Mouse (Mus musculus) liver, embryonic 14.5 days (tissue): ENCODE measurements at regions not wholly inside any gene's neighbourhood (a gene's known extent, or its start where the extent isn't known, plus 50 kb on each side); places are given as distances from the start of the nearest gene placed in this dataset.

ENCODE experiments used
- ATAC-seq: fragments of 200-750 bp; cut with Nextera tagmentation; 2 replicates; pipeline ENCODE4 v1.8.0; 2017; ENCODE audit warnings: moderate number of reproducible peaks, mild to moderate bottlenecking, moderate library complexity; ENCODE audit not compliant: insufficient read depth
- DNase-seq, 3 experiments: peaks; one replicate each; pipeline ENCODE4 v3.0.0-alpha.2; 2012 to 2013; ENCODE audit warnings: low read depth in 3 of 3, low spot score in 3 of 3
- H3K27ac ChIP-seq: fragments of 300-500 bp; sonication (generic); 2 replicates; pipeline ENCODE4 v1.5.1; 2014; ENCODE audit warnings: moderate library complexity, mild to moderate bottlenecking, control low read depth, inconsistent platforms
- H3K27me3 ChIP-seq: fragments of 300-500 bp; sonication (generic); 2 replicates; pipeline ENCODE4 v1.6.1; 2014; ENCODE audit warnings: mild to moderate bottlenecking, low read length, moderate library complexity; ENCODE audit not compliant: control insufficient read depth, insufficient read depth
- H3K36me3 ChIP-seq: fragments of 300-500 bp; sonication (generic); replicated peaks from 2 replicates; pipeline ENCODE4 v1.6.1; 2014; ENCODE audit warnings: low read depth; ENCODE audit not compliant: control insufficient read depth, insufficient read depth
- H3K4me1 ChIP-seq, 2 experiments: fragments of 200-500 bp in 1 of 2; fragments of 300-500 bp in 1 of 2; sonication (generic) in 1 of 2; replicated peaks; 2 replicates each; pipeline ENCODE4 v1.6.1; 2012 to 2014; ENCODE audit warnings: antibody characterized with exemption in 1 of 2, inconsistent platforms in 1 of 2, low read length in 1 of 2; ENCODE audit not compliant: control insufficient read depth in 2 of 2, insufficient read depth in 2 of 2
- H3K4me2 ChIP-seq: fragments of 300-500 bp; sonication (generic); 2 replicates; pipeline ENCODE4 v1.6.1; 2014; ENCODE audit warnings: low read depth, mild to moderate bottlenecking, control low read depth, moderate library complexity
- H3K4me3 ChIP-seq, 2 experiments: fragments of 200-500 bp in 1 of 2; fragments of 300-500 bp in 1 of 2; sonication (generic) in 1 of 2; 2 replicates each; pipeline ENCODE4 v1.5.1; 2012 to 2014; ENCODE audit warnings: low read depth in 2 of 2, low read length in 2 of 2, mild to moderate bottlenecking in 2 of 2, control low read depth in 1 of 2, inconsistent platforms in 1 of 2, moderate library complexity in 1 of 2; ENCODE audit not compliant: insufficient read depth in 1 of 2
- H3K9ac ChIP-seq: fragments of 300-500 bp; sonication (generic); replicated peaks from 2 replicates; pipeline ENCODE4 v1.6.1; 2014; ENCODE audit warnings: mild to moderate bottlenecking, control low read depth, moderate library complexity
- H3K9me3 ChIP-seq: fragments of 300-500 bp; sonication (generic); 2 replicates; pipeline ENCODE4 v1.6.1; 2016; ENCODE audit warnings: low read length, mixed read lengths; ENCODE audit not compliant: control insufficient read depth
- CTCF ChIP-seq: IDR thresholded peaks from 2 replicates; pipeline ENCODE4 v1.5.1; 2016; ENCODE audit warnings: antibody characterized with exemption, low read depth, control low read depth
- EP300 ChIP-seq: IDR thresholded peaks from 2 replicates; pipeline ENCODE4 v1.6.1; 2016; ENCODE audit warnings: antibody characterized with exemption, low read depth
- WGBS: fragments of 180-500 bp; shearing (Covaris S2); extraction: QIAGEN DNeasy Blood & Tissue Kit; methylation state at CpG from one replicate; pipeline ENCODE4 v1.1.7; 2014; ENCODE audit not compliant: insufficient replicate concordance; 5-methylcytosine and 5-hydroxymethylcytosine counted together

DNA sequence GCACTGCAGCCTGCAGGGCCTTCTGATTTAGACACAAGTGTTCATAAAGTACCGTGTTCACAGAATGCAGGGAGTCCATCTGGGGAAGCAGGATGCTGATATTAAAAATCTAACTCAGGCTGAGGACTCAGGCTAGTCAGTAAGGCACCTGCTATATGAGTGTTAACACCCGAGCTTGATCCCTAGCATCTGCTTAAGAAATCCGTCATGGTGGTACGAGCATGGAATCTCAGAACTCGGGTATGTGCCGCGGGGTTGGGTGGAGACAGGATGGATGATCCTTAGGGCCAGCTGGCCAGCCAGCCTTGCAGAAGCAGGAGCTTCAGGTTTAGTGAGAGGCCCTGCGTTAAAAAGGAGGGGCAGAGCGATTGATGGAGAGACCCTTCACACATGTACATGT is 160.1 kb downstream of the Slc4a3 start:
- Histone ChIP-seq H3K27me3 (no peaks in the 10 kb centered on the region), H3K36me3 (no peaks in the 10 kb centered on the region), H3K4me1 (no peaks in the 10 kb centered on the region), H3K4me2 (no peak overlapping the region), H3K27ac (no peak overlapping the region), H3K9me3 (no peaks in the 10 kb centered on the region), H3K9ac (no peak overlapping the region), H3K4me3 (no peak overlapping the region)
- WGBS, result 69% methylated on average over 9 of the region's 9 CpGs
- TF ChIP-seq EP300 (no peak), CTCF (no peak)
- ATAC-seq (no peak), DNase-seq (no peak)

DNA sequence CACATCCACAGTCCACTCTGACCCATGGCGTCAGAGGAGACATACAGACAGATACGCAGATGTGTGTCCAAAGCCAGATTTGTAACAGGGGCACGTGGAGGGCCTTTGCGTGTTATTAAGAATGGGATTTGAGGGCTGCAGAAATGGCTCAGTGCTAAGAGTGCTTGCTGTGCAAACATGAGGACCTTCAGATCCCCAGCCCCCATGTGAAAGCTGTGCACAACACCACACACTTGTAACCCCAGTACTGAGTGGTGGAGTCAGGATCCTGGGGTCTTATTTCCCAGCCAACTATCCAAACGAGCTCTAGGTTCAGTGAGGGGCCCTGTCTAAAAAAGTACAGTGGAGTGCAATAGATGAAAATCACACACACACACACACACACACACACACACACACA is 177.4 kb downstream of the Slc4a3 start:
- DNase-seq, result no peak
- H3K4me2 ChIP-seq, result no peak overlapping the region
- 72% methylated on average over 5 of the region's 5 CpGs for WGBS
- H3K4me3 ChIP-seq, result no peak overlapping the region
- no peaks in the 10 kb centered on the region for H3K36me3 ChIP-seq
- no peaks in the 10 kb centered on the region for H3K9me3 ChIP-seq
- no peak for TF ChIP-seq EP300
- no peak for TF ChIP-seq CTCF
- H3K27me3 ChIP-seq, result no peaks in the 10 kb centered on the region
- H3K27ac ChIP-seq, result no peak overlapping the region
- H3K9ac ChIP-seq, result no peak overlapping the region
- no peaks in the 10 kb centered on the region for H3K4me1 ChIP-seq
- ATAC-seq, result no peak

DNA sequence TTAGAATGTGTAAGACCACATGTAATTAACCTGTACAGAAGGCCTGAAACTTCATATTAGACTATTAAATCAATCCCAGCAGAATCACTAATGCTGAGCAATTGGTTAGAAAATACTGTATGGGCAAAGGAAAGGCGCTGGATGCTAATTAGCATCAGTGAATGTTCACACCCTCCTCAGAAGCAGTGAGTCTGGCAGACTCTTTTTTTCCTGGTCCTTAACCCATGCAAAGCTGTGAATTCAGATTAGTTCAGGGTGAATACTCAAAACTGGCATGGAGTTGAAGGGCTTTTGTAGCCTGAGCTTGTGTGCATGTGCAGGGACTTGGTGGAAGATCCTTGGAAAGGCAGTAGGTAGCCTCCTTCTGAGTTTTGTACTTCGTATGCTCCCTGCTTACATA is 179.3 kb downstream of the Slc4a3 start:
- Histone ChIP-seq H3K4me1 (no peaks in the 10 kb centered on the region), H3K4me2 (no peak overlapping the region), H3K9me3 (no peaks in the 10 kb centered on the region), H3K9ac (no peak overlapping the region), H3K27ac (no peak overlapping the region), H3K36me3 (no peaks in the 10 kb centered on the region), H3K4me3 (no peak overlapping the region), H3K27me3 (no peaks in the 10 kb centered on the region)
- no peak for TF ChIP-seq EP300
- TF ChIP-seq CTCF, result no peak
- no peak for DNase-seq
- no peak for ATAC-seq
- 51% methylated on average over 2 of the region's 2 CpGs for WGBS

DNA sequence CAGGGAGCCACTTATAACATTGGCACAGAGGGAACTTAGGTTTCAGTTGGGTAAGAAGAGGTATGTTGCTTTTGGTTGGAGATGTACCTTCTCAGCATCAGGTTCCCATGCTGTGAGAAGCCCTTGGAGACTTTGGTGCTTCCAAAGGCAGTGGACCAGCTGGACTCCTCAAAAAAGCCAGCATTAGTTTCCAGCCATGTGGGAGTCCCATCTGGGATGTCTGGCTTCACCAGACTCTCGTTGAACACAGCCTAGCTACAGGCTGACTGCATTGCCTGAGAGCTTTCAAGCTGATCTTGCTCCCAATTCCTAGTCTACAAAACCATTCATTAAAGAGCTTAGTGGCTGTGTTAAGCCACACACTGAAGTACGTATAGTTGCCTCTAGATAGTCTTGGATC is 182.8 kb downstream of the Slc4a3 start:
- H3K4me3 ChIP-seq, result no peak overlapping the region
- no peaks in the 10 kb centered on the region for H3K9me3 ChIP-seq
- TF ChIP-seq EP300 (no peak), CTCF (no peak)
- ATAC-seq, result no peak
- no peak overlapping the region for H3K4me2 ChIP-seq
- H3K36me3 ChIP-seq, result no peaks in the 10 kb centered on the region
- no peaks in the 10 kb centered on the region for H3K27me3 ChIP-seq
- H3K9ac ChIP-seq, result no peak overlapping the region
- WGBS, result 35% methylated on average over 2 of the region's 2 CpGs
- DNase-seq, result no peak
- no peaks in the 10 kb centered on the region for H3K4me1 ChIP-seq
- H3K27ac ChIP-seq, result no peak overlapping the region

DNA sequence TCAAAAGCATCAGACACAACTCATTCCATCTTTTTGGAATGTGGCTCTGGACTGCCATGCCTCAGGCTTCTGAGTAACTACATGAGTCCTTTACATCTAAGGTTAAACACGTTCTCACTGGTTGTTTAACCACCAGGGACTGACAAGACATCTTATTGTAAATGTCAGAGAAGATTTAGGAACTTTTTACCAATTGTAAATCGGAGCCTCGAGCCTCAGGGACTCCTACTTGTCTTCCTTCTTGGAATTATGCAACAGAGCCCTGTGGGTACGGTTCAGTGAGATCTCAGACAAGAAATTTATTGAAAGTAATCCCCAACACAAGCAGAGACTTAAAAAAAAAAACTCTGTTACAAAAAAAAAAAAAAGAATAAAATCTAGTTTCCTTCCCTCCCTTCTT is 187.7 kb downstream of the Slc4a3 start:
- TF ChIP-seq CTCF (no peak), EP300 (no peak)
- H3K9me3 ChIP-seq, result no peaks in the 10 kb centered on the region
- H3K4me3 ChIP-seq, result no peak overlapping the region
- H3K4me1 ChIP-seq, result no peaks in the 10 kb centered on the region
- WGBS, result 35% methylated on average over 4 of the region's 4 CpGs
- H3K36me3 ChIP-seq, result no peaks in the 10 kb centered on the region
- no peak for DNase-seq
- H3K9ac ChIP-seq, result no peak overlapping the region
- no peak overlapping the region for H3K4me2 ChIP-seq
- H3K27ac ChIP-seq, result no peak overlapping the region
- ATAC-seq, result no peak
- no peaks in the 10 kb centered on the region for H3K27me3 ChIP-seq
